Mouse (Mus musculus): ENCODE results near the gene Cenpx.

Cenpx gene

DNA sequence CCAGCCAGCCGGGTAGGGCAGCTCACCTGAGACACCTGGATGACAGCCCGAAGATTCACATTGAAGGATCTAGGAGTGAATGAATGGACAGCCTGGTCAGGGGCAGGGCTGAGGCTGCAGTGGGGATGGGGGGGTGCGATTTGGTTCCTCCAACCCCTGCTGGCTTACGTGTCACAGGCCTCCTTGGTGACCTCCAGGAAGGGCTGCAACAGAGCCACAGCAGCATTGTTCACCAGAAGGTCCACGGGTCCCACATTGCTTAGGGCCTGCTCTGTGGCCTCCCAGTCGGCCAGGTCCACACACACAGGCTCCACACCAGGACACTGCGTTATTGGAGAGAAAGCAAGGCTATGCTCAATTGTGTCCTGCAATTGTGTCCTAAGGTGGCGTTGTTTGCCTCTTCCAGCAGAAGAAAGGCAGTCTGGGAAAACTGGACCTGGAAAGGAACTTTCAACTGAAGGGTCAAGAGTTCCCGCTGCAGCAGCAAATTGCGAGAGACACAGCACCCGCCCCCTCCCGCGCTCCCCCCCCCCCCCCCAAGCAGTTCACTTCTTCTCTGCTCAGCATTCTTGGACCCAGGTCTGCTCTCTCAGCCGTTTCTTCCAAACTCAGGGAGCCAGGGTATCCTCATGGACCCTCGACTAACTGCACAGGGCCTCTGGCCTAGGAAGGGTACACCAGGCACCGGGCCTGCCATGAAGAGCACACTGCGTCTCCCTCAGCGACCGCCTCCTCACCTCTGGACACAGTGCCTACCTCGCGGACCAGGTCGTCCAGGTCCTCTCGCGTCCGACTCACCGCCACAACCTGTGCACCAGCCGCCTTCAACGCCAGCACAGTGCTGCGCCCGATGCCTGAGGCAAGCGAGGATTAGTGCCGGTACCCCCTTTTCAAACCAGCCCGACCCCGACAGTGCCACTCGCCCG lies 13.0 kb upstream of the Cenpx start:
- DNase-seq (ENCODE audit: low read depth in 1 of 2, low spot score in 2 of 2): no peak

DNA sequence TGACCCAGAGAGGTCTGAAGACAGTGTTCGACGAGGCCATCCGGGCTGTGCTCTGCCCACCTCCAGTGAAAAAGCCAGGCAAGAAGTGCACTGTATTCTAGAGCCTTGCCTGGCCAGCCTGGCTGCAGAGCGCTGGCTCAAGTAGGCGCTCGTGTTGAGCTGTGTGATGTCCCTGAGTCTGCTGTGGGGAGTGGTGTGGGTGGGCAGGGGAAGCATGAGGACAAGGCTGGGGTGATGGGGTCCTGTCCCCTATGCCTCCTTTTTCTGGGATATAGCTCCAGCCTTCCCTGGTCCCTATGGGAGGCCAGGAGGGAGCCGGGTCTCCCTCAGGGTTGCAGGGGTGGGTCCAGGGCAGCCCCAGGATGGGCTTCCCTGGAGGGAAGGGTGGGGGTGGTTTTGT lies 10.0 kb upstream of the Cenpx start:
- DNase-seq (ENCODE audit: low read depth in 1 of 2, low spot score in 2 of 2): no peak

GRCm38 (mm10) chr11:120722761-120723382 lies 9.3 kb upstream of the Cenpx start:
- DNase-seq (ENCODE audit: low read depth in 1 of 2, low spot score in 2 of 2): no peak

GRCm38 (mm10) chr11:120722067-120722630 lies 8.6 kb upstream of the Cenpx start:
- no peak for DNase-seq (ENCODE audit: low read depth in 1 of 2, low spot score in 2 of 2)

- DNase-seq (ENCODE audit: low read depth in 1 of 2, low spot score in 2 of 2): no peak
These were observed 7.9 kb upstream of the Cenpx start, which contains the start of gene Rac3 for GRCm38 (mm10) chr11:120721124-120722066. Gene Rac3 (plus strand): TSS chr11:120721470.

DNA sequence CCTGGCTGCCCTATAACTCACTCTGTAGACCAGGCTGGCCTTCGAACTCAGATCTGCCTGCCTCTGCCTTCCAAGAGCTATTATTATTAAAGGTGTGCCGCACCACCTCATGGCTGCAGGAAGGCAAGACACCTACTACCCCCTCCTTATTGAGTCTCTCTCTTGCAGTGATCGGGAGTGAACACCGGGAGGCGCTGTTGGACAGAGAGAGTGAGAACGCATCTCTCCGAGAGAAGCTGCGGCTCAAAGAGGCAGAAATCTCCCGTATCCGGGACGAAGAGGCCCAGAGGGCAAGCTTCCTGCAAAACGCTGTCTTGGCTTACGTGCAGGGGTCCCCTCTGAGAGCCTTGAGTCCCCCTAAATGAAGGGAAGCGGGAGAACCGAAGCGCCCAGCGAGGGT lies 6.9 kb upstream of the Cenpx start:
- peak; percentile 77 to 83 for DNase-seq (ENCODE audit: low read depth in 1 of 2, low spot score in 2 of 2)

- no peak for DNase-seq (ENCODE audit: low read depth in 1 of 2, low spot score in 2 of 2)
These were observed 6.4 kb upstream of the Cenpx start for GRCm38 (mm10) chr11:120719841-120720376.

- no peak for DNase-seq (ENCODE audit: low read depth in 1 of 2, low spot score in 2 of 2)
These were observed 5.7 kb upstream of the Cenpx start for GRCm38 (mm10) chr11:120719242-120719641.

GRCm38 (mm10) chr11:120715131-120715530 lies 1.6 kb upstream of the Cenpx start:
- DNase-seq (ENCODE audit: low read depth in 1 of 2, low spot score in 2 of 2): no peak

GRCm38 (mm10) chr11:120714546-120714945 lies 1.0 kb upstream of the Cenpx start:
- no peak for DNase-seq (ENCODE audit: low read depth in 1 of 2, low spot score in 2 of 2)

- no peak for DNase-seq (ENCODE audit: low read depth in 1 of 2, low spot score in 2 of 2)
These were observed 568 bp downstream of the Cenpx start for GRCm38 (mm10) chr11:120712771-120713568.

GRCm38 (mm10) chr11:120711980-120712604 lies 1.4 kb downstream of the Cenpx start:
- no peak for DNase-seq (ENCODE audit: low read depth in 1 of 2, low spot score in 2 of 2)

- no peak for DNase-seq (ENCODE audit: low read depth in 1 of 2, low spot score in 2 of 2)
These were observed 2.9 kb downstream of the Cenpx start for GRCm38 (mm10) chr11:120710672-120711071.

- no peak for DNase-seq (ENCODE audit: low read depth in 1 of 2, low spot score in 2 of 2)
These were observed 4.0 kb downstream of the Cenpx start for GRCm38 (mm10) chr11:120709551-120709950.

GRCm38 (mm10) chr11:120707969-120708368 lies 5.6 kb downstream of the Cenpx start:
- no peak for DNase-seq (ENCODE audit: low read depth in 1 of 2, low spot score in 2 of 2)

DNA sequence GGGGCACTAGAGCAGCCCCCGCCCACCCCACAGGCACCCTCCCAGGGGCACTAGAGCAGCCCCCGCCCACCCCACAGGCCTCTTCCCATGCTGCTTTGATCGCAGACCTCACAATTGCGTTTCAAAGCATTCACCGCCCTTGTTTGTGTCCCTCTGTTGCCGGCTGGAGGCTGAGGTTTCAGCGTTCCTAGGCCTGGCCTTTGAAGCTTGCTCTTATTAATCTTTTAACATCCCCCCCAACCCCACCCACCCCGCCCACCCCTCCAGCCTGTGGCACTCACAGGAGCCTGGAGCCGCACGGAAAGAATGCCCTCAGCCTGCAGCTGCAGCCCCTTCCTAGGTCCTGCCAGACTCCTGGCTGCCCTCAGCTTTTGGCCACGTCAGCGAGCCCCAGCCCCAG lies 6.3 kb downstream of the Cenpx start:
- no peak for DNase-seq (ENCODE audit: low read depth in 1 of 2, low spot score in 2 of 2)

DNA sequence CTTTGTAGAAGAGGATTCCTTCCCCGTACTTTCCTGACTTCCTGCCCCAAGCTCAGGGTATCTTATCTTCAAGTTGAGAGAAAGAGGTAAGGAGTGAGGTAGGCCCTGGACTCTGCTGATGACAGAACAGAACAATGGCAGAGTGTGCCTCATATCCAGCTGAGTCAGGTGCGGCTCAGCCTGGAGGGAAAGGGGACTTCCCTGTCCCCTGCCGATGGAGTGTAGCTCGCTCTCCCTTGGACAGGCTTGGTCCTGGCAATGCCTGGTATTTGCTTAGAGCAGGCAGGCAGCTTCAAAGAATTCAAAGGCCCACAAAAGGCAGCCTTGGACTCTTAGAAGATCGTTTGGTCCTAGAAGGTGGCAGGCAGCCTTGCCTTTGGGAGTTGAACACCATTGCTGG lies 7.4 kb downstream of the Cenpx start:
- DNase-seq (ENCODE audit: low read depth in 1 of 2, low spot score in 2 of 2): no peak

GRCm38 (mm10) chr11:120704486-120705325 lies 8.8 kb downstream of the Cenpx start:
- DNase-seq (ENCODE audit: low read depth in 1 of 2, low spot score in 2 of 2): no peak

Data from monocyte, adult 2 months (primary cell).